Mouse (Mus musculus) brain, embryonic 14.5 days (tissue): Measurements from ENCODE around the gene Ipo9.

ENCODE experiments used
- CTCF ChIP-seq: fragments of 200-500 bp; IDR thresholded peaks from 2 replicates; pipeline ENCODE4 v1.5.1; 2012; ENCODE audit warnings: inconsistent platforms, mild to moderate bottlenecking, moderate library complexity, borderline replicate concordance; ENCODE audit not compliant: insufficient read depth, insufficient read length; ENCODE audit errors: extremely low read depth
- POLR2A ChIP-seq: fragments of 200-500 bp; IDR thresholded peaks from 2 replicates; pipeline ENCODE4 v1.6.1; 2012; ENCODE audit warnings: mild to moderate bottlenecking, inconsistent platforms, borderline replicate concordance; ENCODE audit not compliant: poor library complexity, insufficient read depth, insufficient read length, severe bottlenecking; ENCODE audit errors: extremely low read depth

- TF ChIP-seq CTCF (no peak), POLR2A (no peak)
Observed at GRCm38 (mm10) chr1:135462304-135462703, 32.0 kb upstream of the Ipo9 start.
